Mouse (Mus musculus) olfactory bulb, adult 2 months (tissue): Measurements from ENCODE around the gene Ubp1. TPM values are rescaled to one million over a fixed set of nuclear protein-coding genes. Genes with fewer than 3 reads are reported as not detected.

Experiments
- H3K27ac ChIP-seq: fragments of 200-500 bp; 2 replicates; pipeline ENCODE4 v1.5.1; 2012; ENCODE audit warnings: low read depth, low read length; ENCODE audit not compliant: insufficient read depth
- H3K4me1 ChIP-seq: fragments of 200-500 bp; 2 replicates; pipeline ENCODE4 v1.6.1; 2012; ENCODE audit warnings: low read length; ENCODE audit not compliant: control insufficient read depth, insufficient read depth
- H3K4me3 ChIP-seq: fragments of 200-500 bp; 2 replicates; pipeline ENCODE4 v1.5.1; 2012; ENCODE audit warnings: mild to moderate bottlenecking, low read depth, low read length, moderate library complexity; ENCODE audit not compliant: insufficient read depth
- CTCF ChIP-seq: fragments of 200-500 bp; IDR thresholded peaks from 2 replicates; pipeline ENCODE4 v1.5.1; 2012; ENCODE audit warnings: low read depth, mild to moderate bottlenecking, low read length, moderate library complexity; ENCODE audit not compliant: insufficient read depth
- POLR2A ChIP-seq: fragments of 200-500 bp; IDR thresholded peaks from 2 replicates; pipeline ENCODE4 v1.6.1; 2012; ENCODE audit warnings: mild to moderate bottlenecking, low read depth, low read length, moderate library complexity; ENCODE audit not compliant: insufficient read depth
- WGBS: fragments of 180-500 bp; shearing (Covaris S2); methylation state at CpG from one replicate; pipeline ENCODE4 v1.1.7; 2018; 5-methylcytosine and 5-hydroxymethylcytosine counted together
- polyA plus RNA-seq: library from polyadenylated mRNA; stranded (reverse); fragments of >200 nt; gene quantifications from 2 replicates; pipeline ENCODE4 v1.2.4, GENCODE M21; 2012; ENCODE audit warnings: low replicate concordance; ENCODE audit not compliant: missing spikeins, insufficient read depth, insufficient read length

Ubp1 gene
- polyA plus RNA-seq, 1 experiment = not detected

DNA sequence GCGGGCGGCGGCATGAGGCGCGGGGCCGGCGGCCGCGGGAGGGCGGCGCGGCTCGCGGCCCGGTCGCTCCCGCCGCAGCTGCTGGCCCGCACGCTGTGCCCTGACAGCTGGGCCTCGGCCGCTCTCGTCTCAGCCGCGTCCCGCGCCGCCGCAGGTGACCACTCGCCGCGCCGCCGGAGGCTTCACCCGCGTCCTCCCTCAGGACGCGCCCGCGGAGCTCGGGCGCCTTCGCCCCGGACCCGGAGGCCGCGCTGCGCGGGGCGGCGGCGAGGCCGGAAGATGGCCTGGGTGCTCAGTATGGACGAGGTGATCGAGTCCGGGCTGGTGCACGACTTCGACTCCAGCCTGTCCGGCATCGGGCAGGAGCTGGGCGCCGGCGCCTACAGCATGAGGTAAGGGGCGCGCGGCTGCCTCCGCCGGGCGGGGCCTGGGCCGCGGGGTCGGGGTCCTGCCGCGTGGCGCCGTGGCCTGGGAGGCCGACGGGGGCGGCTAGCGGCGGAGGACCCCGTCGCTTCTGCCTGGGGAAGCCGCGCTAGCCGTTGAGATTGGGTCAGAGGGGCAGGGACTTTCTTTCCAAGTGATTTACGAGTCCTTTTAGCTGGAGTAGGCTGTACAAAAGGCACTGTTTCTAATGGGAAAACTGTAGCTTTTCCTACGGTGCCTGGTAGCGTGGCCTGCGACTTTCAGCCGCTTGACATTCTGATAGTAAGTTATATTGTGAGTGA is 803 bp downstream of the Ubp1 start:
- peaks cover 10% of the 10 kb centered on the region for H3K4me1 ChIP-seq
- WGBS = 3% methylated on average over 90 of the region's 91 CpGs
- TF ChIP-seq CTCF (no peak), POLR2A (no peak)

GRCm38 (mm10) chr9:113932100-113932470 is 1.4 kb downstream of the Ubp1 start:
- WGBS = 1% methylated on average over 8 of the region's 8 CpGs
- no peak overlapping the region for H3K27ac ChIP-seq

More for the DNA sequence above, 803 bp downstream of the Ubp1 start:
- H3K27ac ChIP-seq = no peak overlapping the region
- H3K4me3 ChIP-seq = peak overlapping the region; percentile 89

DNA sequence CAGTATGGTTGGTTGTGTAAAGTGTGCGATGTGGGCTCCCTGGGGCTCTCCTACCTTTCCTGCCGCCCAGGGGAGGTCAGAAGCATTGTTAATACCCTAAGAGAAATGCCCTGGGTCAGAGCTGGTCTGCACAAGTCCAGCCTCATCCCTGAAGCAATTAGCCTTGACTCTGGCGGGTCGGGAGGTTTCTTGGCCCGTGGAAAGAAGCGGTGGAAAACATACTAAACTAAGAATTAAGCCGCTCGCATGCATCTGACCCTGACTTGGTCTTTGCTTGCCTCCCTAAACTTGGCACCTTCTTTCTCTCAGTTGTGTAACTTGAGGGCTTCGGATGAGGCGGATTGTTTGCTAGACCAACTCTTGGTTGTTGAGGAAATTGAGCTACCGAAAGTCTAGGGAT is 1.8 kb downstream of the Ubp1 start:
- TF ChIP-seq CTCF (no peak), POLR2A (no peak)
- Histone ChIP-seq H3K27ac (no peak overlapping the region), H3K4me1 (peaks cover 10% of the 10 kb centered on the region), H3K4me3 (peak overlapping the region; percentile 89)
- whole genome bisulfite sequencing = 14% methylated on average over 11 of the region's 11 CpGs

More at GRCm38 (mm10) chr9:113932100-113932470, 1.4 kb downstream of the Ubp1 start:
- peak overlapping the region; percentile 89 for H3K4me3 ChIP-seq
- peaks cover 10% of the 10 kb centered on the region for H3K4me1 ChIP-seq
- TF ChIP-seq POLR2A (no peak), CTCF (no peak)

DNA sequence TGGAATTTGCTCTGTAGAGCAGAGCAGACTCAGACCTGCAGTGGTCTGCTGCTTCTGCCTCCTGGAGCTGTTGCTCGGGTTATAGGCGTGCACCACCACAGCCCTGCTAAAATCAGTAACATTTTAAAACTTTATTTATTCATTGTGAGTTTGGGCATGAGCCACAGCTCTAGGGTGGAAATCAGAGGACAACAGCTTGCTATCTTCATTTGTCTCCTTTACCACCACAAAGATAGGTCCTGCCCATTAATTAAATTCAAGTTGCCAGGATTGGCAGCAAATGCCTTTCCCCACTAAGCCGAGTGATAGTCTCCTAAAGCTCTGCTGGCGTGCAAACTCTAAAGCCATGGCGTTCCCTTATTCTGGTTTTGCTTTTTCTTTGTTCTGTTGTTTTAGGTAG is 4.9 kb downstream of the Ubp1 start:
- no peak for TF ChIP-seq POLR2A
- no peak for TF ChIP-seq CTCF
- H3K27ac ChIP-seq = no peak overlapping the region; the same call in 1 of the 2 replicates
- 26% methylated on average over 5 of the region's 5 CpGs for WGBS
- peaks cover 16% of the 10 kb centered on the region for H3K4me1 ChIP-seq
- no peak overlapping the region for H3K4me3 ChIP-seq

GRCm38 (mm10) chr9:113939063-113939850 is 8.5 kb downstream of the Ubp1 start:
- Histone ChIP-seq H3K27ac (no peak overlapping the region), H3K4me1 (peaks cover 8% of the 10 kb centered on the region), H3K4me3 (no peak overlapping the region)
- WGBS = 48% methylated on average over 9 of the region's 9 CpGs
- TF ChIP-seq CTCF (no peak), POLR2A (no peak)

DNA sequence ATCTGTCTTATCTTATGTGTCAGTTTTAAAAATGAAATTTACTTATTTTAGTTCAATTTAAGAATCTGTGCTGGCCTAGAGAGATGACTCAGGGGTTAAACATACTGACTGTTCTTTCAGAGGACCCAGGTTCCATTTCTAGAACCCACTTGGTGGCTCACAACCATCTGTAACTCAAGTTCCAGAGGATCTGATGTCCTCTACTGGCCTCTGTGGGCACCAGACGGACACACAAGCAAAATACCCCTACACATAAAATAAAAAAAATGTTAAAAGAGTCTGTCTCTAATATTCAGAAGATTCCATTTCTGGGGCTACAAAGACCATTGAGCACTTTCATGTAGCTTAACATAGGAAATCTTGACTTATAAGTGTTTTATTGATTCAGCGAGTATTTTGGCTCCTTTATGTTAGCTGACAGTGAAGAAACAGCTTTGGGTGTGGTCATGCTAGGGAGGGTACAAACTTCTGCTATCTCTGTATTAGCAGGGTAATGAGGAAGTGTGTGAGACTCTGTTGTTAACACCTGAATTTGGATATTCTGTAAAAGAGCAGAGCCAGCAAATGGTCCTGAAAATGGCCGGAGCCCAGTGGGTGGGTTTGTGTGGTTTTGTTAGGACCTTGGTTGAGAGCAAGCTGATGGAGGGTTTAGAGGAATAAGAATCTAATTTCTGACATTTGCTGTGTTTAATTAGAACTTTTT is 10.5 kb downstream of the Ubp1 start:
- peaks cover 6% of the 10 kb centered on the region for H3K4me1 ChIP-seq
- no peak overlapping the region for H3K27ac ChIP-seq
- TF ChIP-seq CTCF (no peak), POLR2A (no peak)
- 94% methylated on average over 3 of the region's 3 CpGs for WGBS
- no peak overlapping the region for H3K4me3 ChIP-seq

- TF ChIP-seq CTCF (no peak), POLR2A (no peak)
- H3K4me1 ChIP-seq = peaks cover 3% of the 10 kb centered on the region
- H3K4me3 ChIP-seq = no peak overlapping the region
- H3K27ac ChIP-seq = no peak overlapping the region
- 85% methylated on average over 1 of the region's 1 CpGs for WGBS
Observed at GRCm38 (mm10) chr9:113943372-113943771, 12.6 kb downstream of the Ubp1 start.

GRCm38 (mm10) chr9:113947216-113947615 is 16.5 kb downstream of the Ubp1 start:
- WGBS = 71% methylated on average over 1 of the region's 1 CpGs
- TF ChIP-seq POLR2A = no peak
- no peak for TF ChIP-seq CTCF
- Histone ChIP-seq H3K4me1 (no peaks in the 10 kb centered on the region), H3K4me3 (no peak overlapping the region), H3K27ac (no peak overlapping the region)
